Mouse (Mus musculus): ENCODE measurements around the gene Pgpep1.

- TF ChIP-seq MAX (IDR thresholded peaks at IDR 0.05) (no peak), MYOD1 (IDR thresholded peaks at IDR 0.05; ENCODE audit: control insufficient read depth, insufficient read length, low read depth) (no peak), CTCF (IDR thresholded peaks at IDR 0.05; ENCODE audit: control insufficient read depth, insufficient read depth, insufficient read length) (no peak)
These were observed 31.0 kb upstream of the Pgpep1 start for GRCm38 (mm10) chr8:70691230-70691629.

All from C2C12 (cell line).